Mouse (Mus musculus): ENCODE data around the gene Eid3.
A peak's percentile ranks its signal among the peaks of the same experiment; 100 is the strongest.

The Eid3 gene

DNA sequence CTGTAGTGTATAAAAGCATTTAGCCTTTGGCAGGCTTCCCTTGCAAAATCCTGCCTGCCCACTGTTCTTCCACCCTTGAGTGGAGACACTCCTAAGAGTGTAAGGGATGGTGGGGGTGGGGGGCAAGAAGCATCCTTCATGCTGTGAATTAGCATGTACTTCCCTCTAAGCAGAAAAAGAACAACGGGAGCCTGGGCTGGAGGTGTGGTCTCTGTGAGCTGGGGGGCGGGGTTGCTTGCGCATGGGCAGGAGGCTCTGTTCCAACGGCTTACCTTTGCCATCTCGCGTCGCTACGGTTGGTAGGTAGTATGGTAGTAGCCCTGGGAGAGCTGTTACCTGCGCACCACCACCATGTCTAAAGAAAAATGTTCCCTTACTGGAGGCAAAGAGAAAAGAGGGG, at the start of gene Eid3:
TSS of gene Eid3 (plus strand) at position 271 of the 400 bp plus-strand sequence.
- no peak for DNase-seq

DNA sequence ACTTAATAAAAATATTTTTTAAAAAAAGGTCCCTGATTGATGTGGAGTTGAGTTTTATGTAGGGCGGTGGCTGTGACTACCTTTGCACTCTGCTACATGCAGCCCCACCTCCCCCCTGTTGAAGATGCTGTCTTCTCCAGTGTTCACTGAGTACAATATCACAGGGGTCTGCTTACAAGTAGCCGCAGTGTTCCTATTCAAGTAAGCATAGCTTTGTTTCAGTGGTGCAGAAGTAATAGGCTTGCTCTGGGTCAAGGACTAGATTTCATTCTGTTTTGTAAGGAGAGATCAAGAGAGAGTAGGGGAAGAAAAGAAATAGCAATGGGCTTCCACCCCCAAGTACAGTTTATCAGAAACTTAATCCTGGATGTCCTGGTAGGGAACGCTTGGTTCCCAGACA, 48.9 kb upstream of the Eid3 start:
- no peak for DNase-seq

DNA sequence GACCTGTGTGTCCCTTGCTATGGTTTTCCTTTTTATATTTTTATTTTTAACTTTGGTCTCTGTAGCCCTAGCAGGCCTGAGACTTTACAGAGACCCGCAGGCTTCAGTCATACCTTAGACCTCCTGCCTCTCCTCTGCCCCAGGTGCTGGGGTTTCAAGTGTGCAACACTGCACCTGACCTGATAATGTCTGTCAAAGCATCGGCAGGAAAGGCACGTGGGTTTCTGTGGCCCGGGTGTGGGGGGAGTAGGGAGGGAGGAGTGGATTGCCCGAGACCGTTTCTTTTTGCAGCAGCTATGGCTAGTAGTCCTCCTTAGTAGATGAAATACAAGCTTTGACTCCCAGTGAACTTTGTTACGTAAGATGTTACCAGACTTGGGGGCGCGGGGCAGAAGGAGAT, 48.5 kb upstream of the Eid3 start:
- no peak for DNase-seq

DNA sequence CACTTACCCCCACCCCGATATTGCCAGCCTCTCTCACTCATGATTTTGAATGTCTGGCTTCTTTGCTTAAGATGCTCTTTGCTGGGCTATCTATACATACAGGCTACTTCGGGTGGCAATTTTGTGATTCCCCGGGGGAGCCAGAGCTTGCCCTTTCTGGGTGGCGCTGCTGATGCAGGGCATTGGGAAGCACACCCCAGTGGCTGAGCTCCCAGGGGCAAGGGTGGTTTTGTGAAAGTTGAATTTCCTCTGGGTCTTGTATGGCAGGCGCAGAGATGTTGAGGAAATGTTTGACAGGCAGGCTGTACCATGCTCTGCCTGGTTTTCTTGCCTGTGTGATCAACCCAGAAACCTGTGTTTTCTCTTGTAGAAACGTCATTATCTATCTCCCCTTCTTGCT, 47.8 kb upstream of the Eid3 start:
- DNase-seq = no peak

DNA sequence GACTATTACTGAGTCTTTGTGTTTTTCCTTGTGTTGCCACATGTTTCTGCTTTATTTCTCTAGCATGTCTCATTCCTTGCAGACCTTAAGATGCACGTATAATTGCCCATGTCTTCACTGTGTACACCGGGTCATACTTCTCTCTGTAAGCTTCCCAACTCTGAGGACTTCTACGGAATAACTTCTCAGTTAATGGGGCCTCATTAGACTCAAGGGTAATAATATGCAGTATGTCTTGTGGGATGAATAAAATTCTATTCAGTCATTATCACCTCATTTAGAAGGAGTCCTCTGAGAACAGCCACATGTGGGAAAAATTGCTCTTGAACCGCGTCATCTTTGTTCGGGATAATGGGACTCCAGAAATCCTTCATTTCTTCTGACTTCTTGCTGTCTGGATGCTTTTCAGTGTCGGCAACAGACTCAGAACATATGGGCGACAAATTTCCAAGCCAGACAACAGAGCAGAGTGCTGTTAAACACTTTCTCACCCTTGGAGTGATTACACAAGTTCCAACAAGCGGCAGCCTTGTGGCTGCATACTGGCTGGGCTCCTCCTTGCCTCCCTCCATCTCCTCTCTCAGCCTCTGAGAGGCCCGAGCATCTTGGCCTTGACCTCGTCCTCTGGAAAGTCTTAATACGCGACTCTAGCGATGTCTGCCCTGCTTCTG, 43.2 kb upstream of the Eid3 start:
- no peak for DNase-seq

DNA sequence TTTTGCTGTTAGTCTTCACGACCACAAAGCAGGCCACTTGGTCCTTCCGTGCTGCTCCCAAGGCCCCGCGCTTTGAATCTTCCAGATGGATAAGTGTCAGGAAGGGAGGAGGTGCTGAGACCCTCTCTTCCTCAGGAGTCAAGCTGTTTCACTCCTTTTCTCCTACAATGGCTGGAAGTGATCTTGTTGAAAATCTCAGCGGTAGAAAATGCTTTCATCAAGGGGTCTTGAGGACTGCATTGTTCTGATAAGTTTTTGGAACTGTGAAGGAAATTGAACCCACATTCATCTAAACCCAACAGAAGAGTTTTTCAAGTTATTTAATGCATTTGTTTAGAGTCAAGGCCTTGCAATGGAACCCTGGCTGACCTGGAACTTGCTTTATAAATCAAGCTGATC, 42.6 kb upstream of the Eid3 start:
- DNase-seq = no peak

DNA sequence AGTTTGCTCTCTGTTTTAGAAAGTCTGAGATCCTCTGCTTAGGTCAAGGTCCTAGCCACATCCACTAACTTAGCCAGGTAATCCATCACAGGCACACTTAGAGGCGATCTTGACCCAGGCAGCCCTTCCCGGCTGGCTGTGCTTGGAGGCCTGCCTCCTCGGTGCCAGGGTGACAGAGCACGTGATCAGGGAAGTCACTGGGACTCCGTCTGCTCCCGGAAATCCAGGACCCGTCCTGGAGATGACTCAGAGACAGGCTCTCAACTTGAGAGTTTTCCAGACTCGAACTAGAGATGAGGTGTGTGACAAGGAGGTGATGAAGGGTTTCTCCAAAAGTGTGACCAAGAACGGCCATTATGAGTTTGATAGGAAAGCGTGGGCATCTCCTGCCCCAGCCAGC, 41.9 kb upstream of the Eid3 start:
- DNase-seq = no peak

DNA sequence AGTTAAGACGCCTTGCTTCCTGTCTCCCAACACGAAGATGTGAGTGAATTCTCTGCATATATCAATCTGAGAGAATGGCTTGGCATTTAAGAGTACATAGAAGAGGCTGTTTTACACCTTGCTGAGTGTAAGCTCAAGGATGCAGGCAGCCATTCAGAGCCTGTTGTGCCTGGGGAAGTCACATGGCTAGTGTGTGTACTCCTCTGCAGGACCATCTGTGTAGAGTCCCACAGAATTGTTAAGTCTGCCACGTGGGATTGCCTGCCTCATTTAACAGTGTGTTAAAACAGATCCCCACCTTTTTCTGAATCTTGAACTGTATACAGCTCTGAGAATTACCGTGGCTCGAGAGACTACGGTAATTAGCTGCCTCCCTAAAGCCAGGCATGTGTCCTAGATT, 39.9 kb upstream of the Eid3 start:
- DNase-seq = no peak

DNA sequence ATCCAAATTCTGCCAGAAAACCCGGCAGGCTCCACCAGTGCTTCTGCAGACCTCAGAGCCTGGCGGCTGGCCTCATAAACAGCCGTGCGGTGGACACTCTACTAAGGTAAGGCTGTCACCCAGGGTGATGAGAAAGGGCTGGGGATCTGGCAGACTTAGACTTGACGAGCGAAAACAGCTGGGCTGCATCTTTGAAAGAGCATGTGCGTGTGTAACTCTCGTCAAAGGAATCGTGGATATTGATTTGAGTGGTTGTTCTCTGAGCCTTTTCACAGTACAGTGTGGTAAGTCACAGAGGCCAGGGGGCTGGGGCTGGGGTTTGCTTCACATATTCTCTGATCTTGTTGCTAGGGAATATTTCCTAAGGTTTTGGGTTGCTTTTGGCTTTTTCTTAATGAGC, 32.5 kb upstream of the Eid3 start, which contains the start of gene Txnrd1:
TSS of gene Txnrd1 (plus strand) at position 26 of the 400 bp plus-strand sequence.
- DNase-seq = no peak

DNA sequence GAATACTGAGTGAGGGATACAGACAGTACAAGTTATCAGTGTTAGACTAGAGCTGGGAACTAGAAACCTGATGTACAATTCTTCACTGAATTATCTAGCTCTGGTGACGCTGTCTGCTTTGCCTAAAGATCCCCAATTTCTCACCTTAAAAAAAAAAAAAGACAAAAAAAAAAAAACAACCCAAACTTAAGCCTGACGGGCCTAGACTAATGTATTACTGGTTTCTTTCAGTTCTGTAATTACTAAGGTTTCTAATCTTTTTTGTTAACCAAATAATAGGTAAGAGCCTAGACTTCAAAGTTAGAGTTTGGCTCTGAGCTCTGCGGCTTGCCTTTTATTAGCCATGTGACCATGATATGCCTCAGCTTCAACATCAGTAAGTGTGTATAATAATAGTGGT, 30.5 kb upstream of the Eid3 start:
- DNase-seq = no peak

DNA sequence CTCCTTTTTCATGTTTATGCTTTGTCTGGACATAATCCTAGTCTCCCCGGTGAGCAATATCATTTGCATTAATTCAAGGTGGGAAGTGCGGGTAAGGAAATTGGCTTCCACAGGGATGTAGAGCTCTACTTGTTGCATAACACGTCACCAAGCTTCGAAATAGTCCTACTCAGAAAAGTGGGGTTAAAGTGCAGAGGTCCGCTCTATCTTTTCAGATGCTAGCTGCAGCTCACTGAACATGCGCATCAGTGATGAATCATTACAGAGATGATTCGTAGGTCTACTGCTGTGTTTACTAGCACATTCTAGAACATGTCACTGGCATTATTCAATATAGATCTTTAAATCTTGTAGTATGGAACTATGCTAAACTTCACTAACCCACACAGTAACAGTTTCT, 28.0 kb upstream of the Eid3 start:
- DNase-seq = no peak

DNA sequence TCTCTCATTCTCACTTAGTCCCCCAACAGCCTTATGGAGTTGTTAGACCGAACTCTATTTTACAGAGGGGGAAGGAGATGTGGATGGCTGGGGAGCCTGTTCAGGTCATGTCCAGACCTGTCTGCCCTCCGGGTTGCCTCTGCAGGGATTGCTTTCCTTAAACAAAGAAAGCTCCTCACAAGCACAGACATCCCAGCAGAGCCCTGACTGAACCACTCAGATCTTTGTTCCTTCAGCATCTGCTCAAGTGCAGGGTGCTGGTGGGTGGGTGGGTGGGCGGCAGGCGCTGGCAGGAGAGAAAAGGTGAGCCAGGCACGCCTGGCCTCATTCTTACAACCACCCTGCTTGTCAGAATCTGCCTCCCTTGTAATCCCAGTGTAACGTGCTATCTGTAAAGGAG, 22.3 kb upstream of the Eid3 start:
- DNase-seq = no peak

DNA sequence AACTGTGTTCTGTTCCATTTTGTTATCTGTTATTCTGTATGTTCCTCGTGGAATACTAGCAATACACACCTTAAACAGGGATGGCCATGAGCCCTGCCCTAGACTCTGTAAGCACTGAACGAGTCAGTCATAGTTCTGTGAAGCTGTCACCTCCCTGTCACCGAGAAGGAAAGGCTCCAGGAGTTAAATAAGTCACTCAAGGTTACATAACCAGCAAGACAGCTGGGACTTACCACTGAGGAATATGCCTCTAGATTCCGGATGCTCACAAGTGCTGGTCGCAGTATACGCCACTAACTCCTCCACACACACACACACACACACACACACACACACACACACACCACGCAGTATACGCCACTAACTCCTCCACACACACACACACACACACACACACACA, 21.7 kb upstream of the Eid3 start:
- no peak for DNase-seq

DNA sequence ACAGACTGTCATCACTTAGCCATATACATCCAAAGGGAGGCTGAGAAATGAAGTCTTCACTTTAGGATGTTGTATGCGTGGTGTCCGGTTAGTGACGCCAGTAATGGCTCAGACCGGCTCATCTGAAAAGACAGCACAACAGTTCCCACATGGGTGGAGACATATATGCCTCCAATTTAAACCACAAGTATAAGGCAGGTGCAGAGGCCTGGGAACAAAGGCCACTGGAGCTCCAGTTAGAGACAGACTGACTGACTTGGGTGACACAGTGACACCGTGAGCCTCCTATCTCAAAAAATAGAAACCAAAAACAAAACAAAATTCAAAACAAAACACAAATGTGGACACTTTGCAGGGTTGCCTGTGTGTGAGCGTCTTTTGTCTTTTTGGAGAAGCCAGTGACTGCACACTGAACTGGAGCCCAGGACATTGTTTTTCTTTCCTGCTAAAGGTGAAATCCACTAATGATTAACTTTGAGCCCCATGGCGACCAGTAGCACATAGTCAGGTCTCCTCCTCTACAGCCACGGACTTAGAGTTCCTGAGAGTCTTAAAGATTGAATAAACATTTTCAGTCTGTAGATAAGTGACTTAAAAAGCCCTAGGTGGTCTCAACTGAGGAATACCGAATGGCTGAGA, 18.5 kb upstream of the Eid3 start:
- DNase-seq = peak; percentile 49

DNA sequence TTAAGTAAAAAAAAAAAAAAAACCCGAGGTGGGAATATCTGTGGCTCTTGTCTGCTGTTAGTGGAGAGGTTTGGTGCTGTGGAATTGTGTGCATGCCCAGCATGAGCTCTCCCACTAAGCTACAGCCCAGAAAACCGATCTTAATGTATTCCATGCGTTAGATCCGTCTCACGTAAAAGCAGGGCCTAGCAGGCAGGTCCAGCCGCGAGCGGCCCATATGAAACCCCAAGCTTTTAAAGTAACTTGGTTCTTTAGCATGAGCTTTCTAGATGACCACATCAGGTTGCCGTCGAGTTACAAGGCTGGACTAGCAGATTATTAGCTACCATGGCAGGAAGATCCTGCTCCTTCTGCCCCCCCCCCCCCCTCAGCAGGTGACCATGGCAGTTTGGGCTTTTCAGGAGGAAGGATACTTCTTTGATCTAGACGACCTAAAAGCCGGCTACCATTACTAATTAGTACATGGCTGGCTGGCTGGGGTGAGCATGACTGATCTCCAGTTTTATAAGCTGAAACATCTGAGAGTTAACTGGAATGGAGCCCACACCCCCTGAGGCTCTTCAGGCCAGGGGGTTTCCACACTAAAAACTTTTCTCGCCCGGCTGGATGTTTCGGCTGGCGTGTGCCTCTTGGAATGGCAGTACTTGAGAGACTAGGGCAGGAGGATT, 16.6 kb upstream of the Eid3 start:
- DNase-seq = no peak

DNA sequence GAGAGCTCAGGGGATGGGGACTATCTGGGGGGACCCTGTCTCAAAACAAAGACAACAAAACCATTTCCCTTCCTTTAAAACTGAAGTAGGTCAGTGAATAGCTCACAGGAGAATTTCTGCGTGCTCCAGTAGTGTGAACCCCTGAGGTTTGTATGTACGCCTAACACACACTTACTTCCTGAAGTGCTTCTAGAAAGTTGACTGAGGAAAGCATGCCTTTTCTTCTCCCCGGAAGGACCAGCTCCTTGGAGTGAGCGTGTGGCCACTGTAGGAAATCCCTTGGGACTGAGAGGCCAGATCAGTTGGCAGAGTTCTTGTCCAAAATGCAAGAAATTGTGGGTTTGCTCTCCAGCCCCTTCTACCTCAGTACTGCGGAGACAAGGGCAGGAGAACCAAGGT, 16.1 kb upstream of the Eid3 start:
- DNase-seq = no peak

DNA sequence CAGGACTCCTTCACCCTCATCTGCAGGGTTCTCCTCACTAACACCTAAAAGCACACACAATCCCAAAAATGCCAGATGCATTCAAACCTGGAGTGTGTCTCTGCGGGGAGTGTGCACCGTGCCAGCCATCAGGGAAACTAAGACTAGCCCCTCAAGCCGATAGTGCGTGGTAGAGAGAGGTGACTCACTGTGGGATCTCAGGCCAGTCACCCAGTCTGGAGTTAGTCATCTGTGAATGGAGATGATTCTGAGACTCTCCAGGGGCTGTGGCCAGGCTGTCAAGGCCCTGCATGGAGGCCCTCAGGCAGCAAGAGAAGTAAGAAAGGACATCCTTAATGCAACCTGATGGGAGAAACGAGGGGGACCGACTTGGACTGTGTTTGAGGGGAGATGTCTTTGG, 14.7 kb upstream of the Eid3 start:
- DNase-seq = no peak

DNA sequence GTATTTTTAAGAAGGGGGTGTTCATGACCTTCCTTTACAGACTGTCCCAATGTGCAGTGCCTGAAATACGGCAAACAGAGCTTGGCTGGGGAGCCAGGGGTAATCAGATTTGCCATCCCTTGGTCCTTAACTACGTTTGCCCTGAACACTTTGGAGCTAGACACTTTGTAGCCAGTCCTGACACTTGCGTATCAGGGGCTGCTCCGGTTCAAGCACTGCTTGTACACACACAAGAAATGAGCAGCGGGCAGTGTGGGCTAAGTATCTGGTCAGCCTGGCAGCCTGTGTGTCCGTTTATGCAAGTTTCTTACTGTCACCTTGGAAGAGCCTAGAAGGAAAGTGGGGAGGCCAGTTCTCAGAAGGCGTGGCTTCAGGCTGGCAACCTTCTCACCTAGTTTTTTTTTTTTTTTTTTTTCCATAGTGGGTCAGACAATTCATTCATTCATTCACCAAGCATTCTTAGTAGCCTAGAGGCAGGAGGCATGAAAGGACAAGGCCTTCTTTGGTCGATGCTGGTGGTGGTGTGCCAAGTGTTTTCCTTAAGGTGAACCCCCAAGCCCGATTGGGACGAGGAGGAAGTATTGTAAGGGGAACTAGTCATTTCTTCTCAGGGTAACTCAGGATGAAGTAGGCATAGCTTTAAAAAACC, 8.3 kb upstream of the Eid3 start:
- DNase-seq = peak; percentile 17

DNA sequence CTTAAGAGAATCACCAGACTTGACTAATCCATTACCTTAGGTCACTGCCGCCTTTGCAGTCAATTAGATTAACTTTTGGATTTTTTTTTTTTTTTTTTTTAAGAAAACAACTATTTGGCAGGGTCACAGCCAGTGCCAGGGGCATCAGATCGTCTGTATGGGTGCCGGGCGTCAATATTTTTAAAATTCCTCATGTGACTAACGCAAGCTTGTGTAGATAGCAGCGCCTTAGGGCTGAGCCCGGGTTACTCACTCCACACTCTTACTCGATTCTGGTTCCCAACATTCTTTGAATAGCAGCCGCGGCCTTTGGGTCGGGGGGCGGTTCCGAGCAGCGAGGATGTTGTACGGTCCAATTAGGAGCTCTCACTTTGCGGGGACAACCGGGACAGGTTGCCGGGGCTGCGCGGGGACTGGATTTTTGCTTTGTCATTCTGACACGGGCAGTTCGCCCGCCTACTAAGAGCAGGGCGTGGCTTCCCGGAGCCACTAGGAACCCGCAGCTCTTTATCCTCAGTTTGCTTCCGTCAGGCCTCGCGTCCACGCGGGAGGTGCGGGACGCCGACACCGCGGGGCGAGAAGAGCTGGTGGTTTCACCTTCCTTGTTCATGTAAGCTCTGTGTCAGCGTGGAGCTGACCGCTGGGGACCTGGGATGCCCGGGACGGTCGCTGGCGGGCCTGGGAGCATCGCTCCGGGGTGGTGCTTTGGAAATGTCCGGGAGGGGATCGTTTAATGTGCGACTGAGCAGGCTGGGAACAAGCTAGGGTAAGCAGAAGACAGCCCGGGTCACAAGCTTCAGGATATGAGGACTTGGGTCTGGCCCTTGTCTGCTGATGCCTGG, 7.5 kb upstream of the Eid3 start:
- peak; percentile 94 for DNase-seq

DNA sequence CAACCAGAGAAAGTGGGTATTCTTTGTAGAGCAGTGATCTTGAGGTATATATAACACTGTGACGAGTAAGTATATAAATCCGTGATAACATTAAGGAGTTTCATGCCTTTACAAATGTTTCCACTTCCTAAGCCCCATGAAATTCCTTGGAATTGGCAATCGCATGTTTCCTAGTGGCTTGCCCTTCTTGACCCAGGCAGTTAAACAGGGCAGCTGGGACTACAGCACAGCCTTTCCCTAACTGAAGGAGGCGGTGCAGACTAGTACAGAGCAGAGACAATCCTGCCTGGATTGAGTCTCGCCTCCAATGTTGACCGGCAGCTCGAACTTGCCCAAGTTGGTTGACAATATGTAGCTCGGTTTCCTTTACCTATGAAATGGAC, 6.9 kb upstream of the Eid3 start:
- DNase-seq = peak; percentile 53

DNA sequence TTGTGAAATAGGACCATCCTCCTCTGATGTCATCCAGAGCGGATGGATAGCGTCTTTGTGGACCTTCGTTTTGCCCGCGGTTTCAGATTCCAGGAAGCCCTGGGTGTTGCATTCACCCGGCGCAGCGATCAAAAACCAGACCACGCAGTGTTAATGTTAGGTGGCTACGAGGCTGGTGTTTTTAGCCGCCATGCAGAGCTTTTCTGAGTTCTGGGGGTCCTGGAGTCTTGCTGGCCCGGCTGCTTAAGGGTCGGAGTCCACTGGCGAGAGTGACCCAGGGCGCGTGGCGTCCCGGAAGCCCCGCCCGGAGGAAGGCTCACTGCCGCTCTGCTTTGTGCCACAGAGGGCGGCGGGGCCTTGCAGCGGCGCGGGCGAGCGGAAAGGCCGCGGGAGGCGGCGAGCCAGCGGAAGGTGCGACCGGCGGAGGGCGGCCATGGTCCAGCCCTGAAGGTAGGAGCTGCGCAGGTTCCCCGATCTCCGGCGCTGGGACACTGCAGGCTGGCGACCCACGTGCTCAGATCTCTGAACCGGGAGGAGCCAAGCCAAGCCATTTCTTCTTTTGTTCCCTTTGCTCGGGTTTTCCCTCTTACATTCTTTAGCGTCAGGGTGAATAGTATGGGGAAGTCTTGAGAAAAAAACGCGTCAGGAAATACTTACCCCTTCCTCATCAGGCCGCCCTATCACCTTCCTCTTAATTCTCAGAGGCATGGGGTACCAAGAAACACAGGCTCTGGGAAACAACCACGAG, 6.1 kb upstream of the Eid3 start:
- DNase-seq = peak; percentile 89

DNA sequence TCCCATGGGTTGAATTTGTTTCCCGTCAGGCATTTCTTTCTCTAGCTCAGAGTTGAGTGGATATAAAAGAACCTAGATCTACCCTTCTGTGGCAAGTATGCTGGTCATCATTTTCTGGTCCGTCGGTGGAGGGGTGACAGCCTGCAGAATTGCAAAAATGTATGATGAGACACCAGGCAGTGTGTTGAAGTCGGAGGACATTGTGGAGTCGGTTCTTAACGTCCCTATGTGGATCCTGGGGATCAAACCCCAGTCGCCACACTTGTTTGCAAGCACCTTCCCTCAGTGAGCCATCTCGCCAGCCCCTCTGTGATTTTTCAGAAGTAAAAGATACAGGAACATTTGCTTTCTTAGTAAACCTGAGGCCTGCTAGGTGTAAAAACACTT, 5.5 kb upstream of the Eid3 start:
- DNase-seq = no peak
